Mouse (Mus musculus) heart, postnatal 10 days (tissue): Measurements from ENCODE around the gene Vps45. TPM values are rescaled to one million over a fixed set of nuclear protein-coding genes. Genes with fewer than 3 reads are reported as not detected.
"Not testable (repeated sequence)": the region's sequence is repeated elsewhere in the genome, so short reads cannot be mapped to it uniquely, and the experiment has no call there.

Experiments used
- DNase-seq, 2 experiments: peaks; one replicate each; pipeline ENCODE4 v3.0.0; 2021
- intact Hi-C: fragments of 180-260 bp; cut with DNase I; formaldehyde crosslinking; loops from one replicate; pipeline ENCODE4 v1.15.1; 2025
- total RNA-seq, 2 experiments: library from RNA; stranded (reverse); gene quantifications; 2 replicates each; pipeline ENCODE4 v1.2.3; 2021

Vps45 gene
- total RNA-seq, 2 experiments from 2014 or later = 24.7 to 34.4 TPM

- intact Hi-C loops = loop anchor here (2.0 kb wide), 1 partner anchor 62 kb away; no protein-coding TSS in a partner anchor
- peak in 1 of 2 experiments; percentile 40 for DNase-seq
These were observed 22.7 kb upstream of the Vps45 start for GRCm38 (mm10) chr3:96081006-96081405.

- no peak for DNase-seq
- intact Hi-C loops = no loop called here
These were observed 20.4 kb upstream of the Vps45 start for GRCm38 (mm10) chr3:96078711-96079110.

- intact Hi-C loops = no loop called here
- no peak for DNase-seq
These were observed 19.8 kb upstream of the Vps45 start for GRCm38 (mm10) chr3:96078066-96078465.

GRCm38 (mm10) chr3:96072921-96073486 lies 14.7 kb upstream of the Vps45 start:
- intact Hi-C loops = no loop called here
- DNase-seq = no peak

- no peak for DNase-seq
- intact Hi-C loops = no loop called here
These were observed 12.0 kb upstream of the Vps45 start for GRCm38 (mm10) chr3:96070241-96070640.

GRCm38 (mm10) chr3:96069542-96069941 lies 11.3 kb upstream of the Vps45 start:
- no peak for DNase-seq
- intact Hi-C loops = loop anchor here (5.0 kb wide), 1 partner anchor 148 kb away; the partner anchor contains the start of genes Bola1 and Hist2h2ab

GRCm38 (mm10) chr3:96069046-96069445 lies 10.8 kb upstream of the Vps45 start:
- intact Hi-C loops = loop anchor here (5.0 kb wide), 1 partner anchor 148 kb away; the partner anchor contains the start of genes Bola1 and Hist2h2ab
- no peak for DNase-seq

GRCm38 (mm10) chr3:96066741-96067140 lies 8.5 kb upstream of the Vps45 start:
- intact Hi-C loops = loop anchor here (1.0 to 5.0 kb wide), 2 partner anchors 82 to 151 kb away; partner anchors contain the start of genes Bola1 and Hist2h2ab
- no peak for DNase-seq

GRCm38 (mm10) chr3:96065754-96066375 lies 7.6 kb upstream of the Vps45 start:
- peak; percentile 73 to 85 for DNase-seq
- intact Hi-C loops = loop anchor here (1.0 to 5.0 kb wide), 2 partner anchors 82 to 151 kb away; partner anchors contain the start of genes Bola1 and Hist2h2ab

GRCm38 (mm10) chr3:96065147-96065546 lies 6.9 kb upstream of the Vps45 start:
- no peak for DNase-seq

GRCm38 (mm10) chr3:96064217-96064616 lies 6.0 kb upstream of the Vps45 start:
- intact Hi-C loops = no loop called here
- no peak for DNase-seq

More at GRCm38 (mm10) chr3:96065147-96065546, 6.9 kb upstream of the Vps45 start:
- intact Hi-C loops = loop anchor here (5.0 kb wide), 1 partner anchor 152 kb away; the partner anchor contains the start of genes Bola1 and Hist2h2ab

- intact Hi-C loops = no loop called here
- DNase-seq = no peak
These were observed 5.0 kb upstream of the Vps45 start for GRCm38 (mm10) chr3:96063299-96063698.

GRCm38 (mm10) chr3:96060146-96060545 lies 1.9 kb upstream of the Vps45 start:
- intact Hi-C loops = loop anchor here (2.0 kb wide), 1 partner anchor 45 kb away; the partner anchor contains the start of gene Otud7b
- DNase-seq = no peak

GRCm38 (mm10) chr3:96057747-96058204 lies 490 bp downstream of the Vps45 start:
- intact Hi-C loops = no loop called here
- peak; percentile 92 to 94 for DNase-seq

- DNase-seq = no peak
- intact Hi-C loops = no loop called here
These were observed 2.2 kb downstream of the Vps45 start for GRCm38 (mm10) chr3:96056031-96056430.

- no peak for DNase-seq
- intact Hi-C loops = no loop called here
These were observed 3.0 kb downstream of the Vps45 start for GRCm38 (mm10) chr3:96055294-96055693.

- intact Hi-C loops = loop anchor here (1.0 to 5.0 kb wide), 3 partner anchors 55 to 189 kb away; partner anchors contain the start of gene Plekho1
- peak; percentile 52 to 63 for DNase-seq
These were observed 6.4 kb downstream of the Vps45 start for GRCm38 (mm10) chr3:96051839-96052238.

GRCm38 (mm10) chr3:96051186-96051585 lies 7.1 kb downstream of the Vps45 start:
- DNase-seq = no peak
- intact Hi-C loops = loop anchor here (5.0 kb wide), 1 partner anchor 54 kb away; the partner anchor contains the start of gene Plekho1

- DNase-seq = no peak
- intact Hi-C loops = loop anchor here (5.0 kb wide), 1 partner anchor 53 kb away; the partner anchor contains the start of gene Plekho1
These were observed 7.5 kb downstream of the Vps45 start for GRCm38 (mm10) chr3:96050779-96051178.

GRCm38 (mm10) chr3:96044559-96044958 lies 13.7 kb downstream of the Vps45 start:
- intact Hi-C loops, DNase-seq: not testable (repeated sequence)

- intact Hi-C loops = no loop called here
- peak in 1 of 2 experiments; percentile 18 for DNase-seq
These were observed 15.2 kb downstream of the Vps45 start for GRCm38 (mm10) chr3:96043104-96043503.
